Mouse (Mus musculus): Measurements from ENCODE around the gene Ifna4. TPM values are rescaled to one million over a fixed set of nuclear protein-coding genes. Genes with fewer than 3 reads are reported as not detected.
A peak's percentile ranks its signal among the peaks of the same experiment; 100 is the strongest.
"Not testable (repeated sequence)": the region's sequence is repeated elsewhere in the genome, so short reads cannot be mapped to it uniquely, and the experiment has no call there.

Ifna4 gene
- polyA plus RNA-seq, 1 experiment from 2014 or later = not detected

GRCm38 (mm10) chr4:88805761-88806160, 35.9 kb upstream of the Ifna4 start:
- not testable (repeated sequence) for DNase-seq (ENCODE audit: low spot score); H3K9ac ChIP-seq (replicated peaks; ENCODE audit: low read depth); H3K4me3 ChIP-seq (ENCODE audit: low read depth, low read length); H3K27me3 ChIP-seq (replicated peaks; ENCODE audit: insufficient read depth, low read length); H3K9me3 ChIP-seq (ENCODE audit: low read length); ATAC-seq; H3K4me1 ChIP-seq (ENCODE audit: insufficient read depth, low read depth, low read length); H3K27ac ChIP-seq (ENCODE audit: low read length); H3K36me3 ChIP-seq (ENCODE audit: insufficient read depth, low read length); H3K4me2 ChIP-seq (replicated peaks; ENCODE audit: low read depth, low read length)
- WGBS = no CpG with 5 or more reads among the region's 34 CpGs
- TF ChIP-seq CTCF (IDR thresholded peaks at IDR 0.05) = peak; percentile 43

- Histone ChIP-seq H3K9me3 (ENCODE audit: low read length) (no peaks in the 10 kb centered on the region), H3K4me2 (replicated peaks; ENCODE audit: low read depth, low read length) (no peak within 1 kb of the TSS), H3K4me1 (ENCODE audit: insufficient read depth, low read depth, low read length) (no peaks in the 10 kb centered on the region), H3K27me3 (replicated peaks; ENCODE audit: insufficient read depth, low read length) (no peaks in the 10 kb centered on the region), H3K27ac (ENCODE audit: low read length) (no peak within 1 kb of the TSS), H3K4me3 (ENCODE audit: low read depth, low read length) (no peak within 1 kb of the TSS), H3K9ac (replicated peaks; ENCODE audit: low read depth) (no peak within 1 kb of the TSS), H3K36me3 (ENCODE audit: insufficient read depth, low read length) (no peaks in the 10 kb centered on the region)
- 43% methylated on average over 3 of the region's 3 CpGs for WGBS
- no peak for TF ChIP-seq CTCF (IDR thresholded peaks at IDR 0.05)
- TF ChIP-seq EP300 (IDR thresholded peaks at IDR 0.05) = no peak
- ATAC-seq (no peak), DNase-seq (ENCODE audit: low spot score) (no peak)
Measured at GRCm38 (mm10) chr4:88815928-88816327, 25.7 kb upstream of the Ifna4 start, which contains the start of gene Ifna7. TSS of gene Ifna7 (plus strand) at chr4:88816228.

GRCm38 (mm10) chr4:88819659-88820058, 22.0 kb upstream of the Ifna4 start, which contains the start of gene Ifna11:
TSS of gene Ifna11 (plus strand) at chr4:88819959.
- no peaks in the 10 kb centered on the region for H3K27me3 ChIP-seq (replicated peaks; ENCODE audit: insufficient read depth, low read length)
- TF ChIP-seq EP300 (IDR thresholded peaks at IDR 0.05) (no peak), CTCF (IDR thresholded peaks at IDR 0.05) (no peak)
- H3K4me3 ChIP-seq (ENCODE audit: low read depth, low read length) = no peak within 1 kb of the TSS
- H3K27ac ChIP-seq (ENCODE audit: low read length) = no peak within 1 kb of the TSS
- 81% methylated on average over 1 of the region's 1 CpGs for WGBS
- no peaks in the 10 kb centered on the region for H3K36me3 ChIP-seq (ENCODE audit: insufficient read depth, low read length)
- H3K4me1 ChIP-seq (ENCODE audit: insufficient read depth, low read depth, low read length) = no peaks in the 10 kb centered on the region
- H3K9me3 ChIP-seq (ENCODE audit: low read length) = no peaks in the 10 kb centered on the region
- H3K4me2 ChIP-seq (replicated peaks; ENCODE audit: low read depth, low read length) = no peak within 1 kb of the TSS
- no peak within 1 kb of the TSS for H3K9ac ChIP-seq (replicated peaks; ENCODE audit: low read depth)
- no peak for ATAC-seq
- no peak for DNase-seq (ENCODE audit: low spot score)

- Histone ChIP-seq H3K9ac (replicated peaks; ENCODE audit: low read depth) (no peak overlapping the region), H3K36me3 (ENCODE audit: insufficient read depth, low read length) (no peaks in the 10 kb centered on the region), H3K4me1 (ENCODE audit: insufficient read depth, low read depth, low read length) (no peaks in the 10 kb centered on the region), H3K4me3 (ENCODE audit: low read depth, low read length) (no peak overlapping the region), H3K9me3 (ENCODE audit: low read length) (no peaks in the 10 kb centered on the region), H3K27ac (ENCODE audit: low read length) (no peak overlapping the region), H3K4me2 (replicated peaks; ENCODE audit: low read depth, low read length) (no peak overlapping the region), H3K27me3 (replicated peaks; ENCODE audit: insufficient read depth, low read length) (no peaks in the 10 kb centered on the region)
- 21% methylated on average over 4 of the region's 4 CpGs for WGBS
- ATAC-seq (no peak), DNase-seq (ENCODE audit: low spot score) (peak; percentile 31)
- TF ChIP-seq EP300 (IDR thresholded peaks at IDR 0.05) (no peak), CTCF (IDR thresholded peaks at IDR 0.05) (peak; percentile 61)
Measured at GRCm38 (mm10) chr4:88822995-88823394, 18.7 kb upstream of the Ifna4 start.

- not testable (repeated sequence) for H3K4me1 ChIP-seq (ENCODE audit: insufficient read depth, low read depth, low read length); H3K9ac ChIP-seq (replicated peaks; ENCODE audit: low read depth); H3K9me3 ChIP-seq (ENCODE audit: low read length); H3K4me3 ChIP-seq (ENCODE audit: low read depth, low read length); H3K27ac ChIP-seq (ENCODE audit: low read length); ATAC-seq; H3K36me3 ChIP-seq (ENCODE audit: insufficient read depth, low read length); DNase-seq (ENCODE audit: low spot score); H3K4me2 ChIP-seq (replicated peaks; ENCODE audit: low read depth, low read length); H3K27me3 ChIP-seq (replicated peaks; ENCODE audit: insufficient read depth, low read length)
Measured at GRCm38 (mm10) chr4:88827116-88827515, 14.5 kb upstream of the Ifna4 start, which contains the start of gene Ifna6. TSS of gene Ifna6 (plus strand) at chr4:88827416.

GRCm38 (mm10) chr4:88830523-88830922, 11.1 kb upstream of the Ifna4 start:
- H3K4me2 ChIP-seq (replicated peaks; ENCODE audit: low read depth, low read length) = no peak overlapping the region
- no peaks in the 10 kb centered on the region for H3K4me1 ChIP-seq (ENCODE audit: insufficient read depth, low read depth, low read length)
- no peaks in the 10 kb centered on the region for H3K27me3 ChIP-seq (replicated peaks; ENCODE audit: insufficient read depth, low read length)
- ATAC-seq = no peak
- 22% methylated on average over 4 of the region's 4 CpGs for WGBS
- no peaks in the 10 kb centered on the region for H3K9me3 ChIP-seq (ENCODE audit: low read length)
- no peak overlapping the region for H3K27ac ChIP-seq (ENCODE audit: low read length)
- no peaks in the 10 kb centered on the region for H3K36me3 ChIP-seq (ENCODE audit: insufficient read depth, low read length)
- H3K9ac ChIP-seq (replicated peaks; ENCODE audit: low read depth) = no peak overlapping the region
- peak; percentile 54 for TF ChIP-seq CTCF (IDR thresholded peaks at IDR 0.05)
- TF ChIP-seq EP300 (IDR thresholded peaks at IDR 0.05) = no peak
- H3K4me3 ChIP-seq (ENCODE audit: low read depth, low read length) = no peak overlapping the region
- peak; percentile 55 for DNase-seq (ENCODE audit: low spot score)

- H3K27me3 ChIP-seq (replicated peaks; ENCODE audit: insufficient read depth, low read length); H3K27ac ChIP-seq (ENCODE audit: low read length); H3K9ac ChIP-seq (replicated peaks; ENCODE audit: low read depth); H3K4me1 ChIP-seq (ENCODE audit: insufficient read depth, low read depth, low read length); ATAC-seq; H3K4me3 ChIP-seq (ENCODE audit: low read depth, low read length); H3K36me3 ChIP-seq (ENCODE audit: insufficient read depth, low read length); DNase-seq (ENCODE audit: low spot score); H3K4me2 ChIP-seq (replicated peaks; ENCODE audit: low read depth, low read length); H3K9me3 ChIP-seq (ENCODE audit: low read length): not testable (repeated sequence)
- WGBS = 58% methylated on average over 1 of the region's 1 CpGs
Measured at GRCm38 (mm10) chr4:88835225-88835624, 6.4 kb upstream of the Ifna4 start, which contains the start of gene Ifna5. TSS of gene Ifna5 (plus strand) at chr4:88835525.

All from lung, postnatal 0 days (tissue).